Mouse (Mus musculus) limb, embryonic 13.5 days (tissue): ENCODE measurements around the gene Apol7a. TPM values are rescaled to one million over a fixed set of nuclear protein-coding genes. Genes with fewer than 3 reads are reported as not detected.
"Not testable (repeated sequence)": the region's sequence is repeated elsewhere in the genome, so short reads cannot be mapped to it uniquely, and the experiment has no call there.

Experiments
- ATAC-seq: fragments of 200-750 bp; cut with Nextera tagmentation; 2 replicates; pipeline ENCODE4 v1.8.0; 2017; ENCODE audit warnings: low read depth, moderate number of reproducible peaks, moderate TSS enrichment; ENCODE audit not compliant: low FRiP score
- H3K27ac ChIP-seq: fragments of 300-500 bp; sonication (generic); 2 replicates; pipeline ENCODE4 v1.5.1; 2015; ENCODE audit warnings: inconsistent platforms, mild to moderate bottlenecking, moderate library complexity
- H3K27me3 ChIP-seq: fragments of 300-500 bp; sonication (generic); 2 replicates; pipeline ENCODE4 v1.6.1; 2015; ENCODE audit warnings: mild to moderate bottlenecking, inconsistent platforms
- H3K36me3 ChIP-seq: fragments of 300-500 bp; sonication (generic); 2 replicates; pipeline ENCODE4 v1.6.1; 2015; ENCODE audit warnings: inconsistent platforms, mild to moderate bottlenecking, moderate library complexity
- H3K4me1 ChIP-seq: fragments of 300-500 bp; sonication (generic); 2 replicates; pipeline ENCODE4 v1.6.1; 2015; ENCODE audit warnings: inconsistent platforms
- H3K4me2 ChIP-seq: fragments of 300-500 bp; sonication (generic); replicated peaks from 2 replicates; pipeline ENCODE4 v1.6.1; 2015; ENCODE audit warnings: inconsistent platforms, mild to moderate bottlenecking, moderate library complexity
- H3K4me3 ChIP-seq: fragments of 300-500 bp; sonication (generic); 2 replicates; pipeline ENCODE4 v1.5.1; 2015; ENCODE audit warnings: moderate library complexity, mild to moderate bottlenecking, inconsistent platforms
- H3K9ac ChIP-seq: fragments of 300-500 bp; sonication (generic); 2 replicates; pipeline ENCODE4 v1.6.1; 2015; ENCODE audit warnings: mild to moderate bottlenecking, inconsistent platforms
- H3K9me3 ChIP-seq: fragments of 300-500 bp; sonication (generic); 2 replicates; pipeline ENCODE4 v1.6.1; 2016; ENCODE audit warnings: inconsistent platforms
- WGBS: fragments of 180-500 bp; shearing (Covaris S2); methylation state at CpG from one replicate; pipeline ENCODE4 v1.1.7; 2015; 5-methylcytosine and 5-hydroxymethylcytosine counted together
- polyA plus RNA-seq: library from polyadenylated mRNA; unstranded; fragments of >200 nt; fragmentation: Nextera tagmentation; extraction: Ambion mirVana; gene quantifications from 2 replicates; pipeline ENCODE4 v1.2.1, GENCODE M21; 2015

The Apol7a gene
- polyA plus RNA-seq, 1 experiment from 2014 or later = not detected

DNA sequence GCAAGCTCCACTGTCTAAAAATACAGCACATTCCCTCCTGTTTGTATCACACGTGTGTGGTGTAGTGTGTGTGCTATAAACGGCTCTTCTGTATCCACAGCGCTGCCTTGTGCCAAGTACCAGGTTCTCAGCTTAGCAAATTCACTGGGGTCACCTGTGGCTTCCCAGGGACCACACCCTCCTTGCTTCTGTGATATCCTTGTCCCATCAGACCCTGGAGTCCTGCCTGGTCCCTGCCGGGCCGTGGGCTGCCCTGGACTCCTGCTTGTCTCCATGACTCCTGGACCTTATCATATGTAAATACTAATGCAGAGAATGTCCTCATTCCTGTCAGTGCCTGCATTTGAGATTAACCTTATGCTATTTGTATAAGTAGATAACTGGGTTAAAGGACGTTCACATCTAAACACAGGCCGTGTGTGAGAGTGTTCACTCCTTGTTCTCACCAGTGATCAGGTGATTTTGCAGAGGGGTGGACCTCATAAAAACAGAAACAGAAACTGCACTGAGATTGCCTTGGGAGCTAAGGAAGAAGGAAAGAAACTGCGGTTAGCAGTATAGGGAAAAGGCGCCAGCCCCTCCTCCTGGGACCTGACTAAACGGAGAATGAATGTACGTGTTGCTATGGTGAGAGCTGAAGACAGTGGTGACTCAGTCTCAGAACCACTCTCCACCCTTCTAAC is 1.3 kb downstream of the Apol7a start:
- not testable (repeated sequence) for H3K9me3 ChIP-seq, H3K4me2 ChIP-seq, H3K4me3 ChIP-seq, H3K27me3 ChIP-seq, H3K4me1 ChIP-seq, H3K27ac ChIP-seq, ATAC-seq, H3K36me3 ChIP-seq, H3K9ac ChIP-seq
- 76% methylated on average over 11 of the region's 11 CpGs for WGBS

DNA sequence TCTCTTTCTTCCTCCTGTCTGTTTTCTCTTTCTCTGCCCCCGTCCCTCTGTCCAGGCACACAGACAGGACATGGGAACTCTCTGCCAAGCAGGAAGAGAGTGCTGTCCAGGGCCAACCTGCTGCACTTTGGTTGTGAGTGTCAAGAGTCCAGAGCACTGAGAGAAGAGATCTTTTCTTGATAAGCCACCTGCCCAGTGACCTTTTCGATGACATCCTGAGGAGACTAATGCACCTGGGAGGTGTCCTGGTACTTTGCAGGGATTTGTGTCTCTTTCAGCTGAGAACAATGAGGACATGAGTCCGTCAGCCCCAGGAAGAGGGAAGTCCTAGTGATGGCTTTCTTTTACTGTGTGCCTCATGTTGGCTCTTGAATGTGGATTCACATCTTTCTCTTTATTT is 5.1 kb downstream of the Apol7a start:
- H3K4me1 ChIP-seq, H3K36me3 ChIP-seq, H3K27me3 ChIP-seq, ATAC-seq, H3K9me3 ChIP-seq, H3K27ac ChIP-seq, H3K9ac ChIP-seq, H3K4me3 ChIP-seq, H3K4me2 ChIP-seq: not testable (repeated sequence)
- WGBS = 75% methylated on average over 3 of the region's 3 CpGs

DNA sequence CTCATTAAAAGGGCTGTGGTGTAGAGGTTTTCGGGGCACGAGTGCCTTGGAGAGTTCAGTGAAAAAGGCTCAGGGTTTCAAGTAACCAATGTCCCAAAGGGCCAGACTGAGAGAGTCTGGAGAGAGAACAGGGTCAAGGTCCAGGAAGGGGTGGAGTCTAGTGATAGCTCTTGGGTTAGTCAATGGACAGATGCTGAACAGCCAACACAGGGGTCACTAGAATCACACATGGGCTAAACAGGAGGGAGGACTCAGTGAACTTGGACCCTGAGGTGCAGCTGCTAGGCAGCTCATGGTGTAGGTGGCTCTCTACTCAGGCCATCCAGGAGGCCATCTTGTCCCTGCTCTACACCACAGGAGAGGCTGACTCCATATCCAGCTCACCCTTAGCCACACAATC is 11.4 kb downstream of the Apol7a start:
- Histone ChIP-seq H3K27ac (no peak overlapping the region), H3K4me2 (no peak overlapping the region), H3K27me3 (no peaks in the 10 kb centered on the region), H3K36me3 (no peaks in the 10 kb centered on the region), H3K9ac (no peak overlapping the region), H3K4me3 (no peak overlapping the region), H3K9me3 (no peaks in the 10 kb centered on the region), H3K4me1 (no peaks in the 10 kb centered on the region)
- no peak for ATAC-seq
- WGBS = 72% methylated on average over 2 of the region's 2 CpGs

DNA sequence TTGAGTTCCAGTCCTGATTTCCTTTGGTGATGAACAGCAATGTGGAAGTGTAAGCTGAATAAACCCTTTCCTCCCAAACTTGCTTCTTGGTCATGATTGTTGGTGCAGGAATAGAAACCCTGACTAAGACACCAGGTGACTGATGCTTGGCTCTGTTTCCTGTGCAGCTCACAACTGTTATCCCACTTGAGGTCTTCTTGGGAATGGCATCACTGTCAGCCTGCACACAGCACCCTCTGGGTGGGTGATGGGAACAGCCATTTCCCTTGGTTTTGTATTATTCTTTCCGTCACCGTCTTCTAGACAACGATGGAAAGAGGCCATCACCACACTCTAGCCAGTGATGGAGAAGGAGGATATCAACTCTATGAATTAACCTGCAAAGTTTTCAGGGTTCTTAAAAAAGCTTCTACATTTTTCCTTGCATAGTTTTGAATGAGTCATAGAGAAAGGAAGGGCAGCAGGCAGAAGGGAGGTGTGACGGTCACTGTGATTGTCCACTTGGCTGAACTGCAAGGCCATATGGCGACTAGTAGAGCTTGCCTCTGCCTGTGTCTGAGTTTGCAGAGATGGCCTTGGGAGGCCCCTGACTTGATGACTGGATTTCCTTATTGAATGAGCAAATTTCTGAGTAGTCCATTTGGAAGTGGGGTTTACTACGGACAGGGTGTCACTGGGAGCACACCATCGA is 14.4 kb downstream of the Apol7a start:
- Histone ChIP-seq H3K9me3 (no peaks in the 10 kb centered on the region), H3K27ac (no peak overlapping the region), H3K4me2 (no peak overlapping the region), H3K27me3 (no peaks in the 10 kb centered on the region), H3K4me1 (0 out of 2 replicates have a peak, but pooled peaks cover 4% of the 10 kb centered on the region), H3K36me3 (no peaks in the 10 kb centered on the region), H3K9ac (no peak overlapping the region), H3K4me3 (no peak overlapping the region)
- no peak for ATAC-seq
- 90% methylated on average over 7 of the region's 7 CpGs for WGBS

DNA sequence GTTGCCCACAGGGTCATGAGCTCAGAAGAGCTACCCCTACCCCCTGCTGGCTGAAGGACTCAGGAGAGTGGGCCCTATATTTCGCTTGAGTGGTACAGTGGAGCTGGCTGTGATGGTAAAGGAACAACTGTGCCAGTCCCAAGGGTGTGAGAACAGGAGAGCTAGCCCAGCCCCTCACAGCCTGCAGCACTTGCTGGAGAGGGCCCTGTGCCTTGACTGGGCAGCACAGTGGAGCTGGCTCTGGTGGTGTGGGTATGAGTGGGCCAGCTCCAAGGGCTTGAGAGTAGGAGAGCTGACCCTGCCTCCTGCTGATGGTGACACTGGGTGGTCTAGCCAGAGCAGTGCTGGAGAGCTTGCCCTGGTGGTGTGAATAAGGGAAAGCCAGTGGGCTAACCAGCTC is 16.0 kb downstream of the Apol7a start:
- no peaks in the 10 kb centered on the region for H3K36me3 ChIP-seq
- H3K27ac ChIP-seq = no peak overlapping the region
- H3K4me3 ChIP-seq = no peak overlapping the region
- 61% methylated on average over 1 of the region's 1 CpGs for WGBS
- H3K27me3 ChIP-seq = no peaks in the 10 kb centered on the region
- no peak for ATAC-seq
- H3K9me3 ChIP-seq = no peaks in the 10 kb centered on the region
- H3K9ac ChIP-seq = no peak overlapping the region
- 0 out of 2 replicates have a peak, but pooled peaks cover 4% of the 10 kb centered on the region for H3K4me1 ChIP-seq
- H3K4me2 ChIP-seq = no peak overlapping the region

DNA sequence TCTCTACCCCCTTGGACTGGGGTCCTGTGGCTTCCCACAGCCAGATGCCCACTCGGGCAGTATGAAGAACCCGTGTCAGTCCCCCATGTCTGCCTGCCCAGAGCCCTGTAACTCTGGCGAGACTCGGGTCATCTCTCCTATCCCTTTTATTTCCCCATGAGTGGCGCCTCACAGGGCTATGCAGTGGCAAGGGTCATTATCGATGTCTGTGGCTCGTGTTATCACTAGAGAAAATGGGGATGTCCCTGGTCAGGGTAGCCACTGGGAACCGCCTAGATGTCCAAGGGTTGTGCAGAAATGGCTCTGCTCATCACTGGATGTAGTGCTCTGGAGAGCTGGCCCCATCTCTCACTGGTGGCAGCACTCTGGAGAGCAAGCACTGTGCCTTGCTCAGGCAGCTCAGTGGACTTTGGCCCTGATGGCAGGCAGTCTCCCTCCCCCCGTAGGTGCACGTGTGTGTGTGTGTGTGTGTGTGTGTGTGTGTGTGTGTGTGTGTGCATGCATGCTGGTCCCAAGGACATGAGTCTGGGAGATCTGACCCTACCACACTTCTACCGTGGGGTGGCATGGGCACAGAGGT is 16.5 kb downstream of the Apol7a start:
- ATAC-seq = no peak
- 81% methylated on average over 11 of the region's 11 CpGs for WGBS

DNA sequence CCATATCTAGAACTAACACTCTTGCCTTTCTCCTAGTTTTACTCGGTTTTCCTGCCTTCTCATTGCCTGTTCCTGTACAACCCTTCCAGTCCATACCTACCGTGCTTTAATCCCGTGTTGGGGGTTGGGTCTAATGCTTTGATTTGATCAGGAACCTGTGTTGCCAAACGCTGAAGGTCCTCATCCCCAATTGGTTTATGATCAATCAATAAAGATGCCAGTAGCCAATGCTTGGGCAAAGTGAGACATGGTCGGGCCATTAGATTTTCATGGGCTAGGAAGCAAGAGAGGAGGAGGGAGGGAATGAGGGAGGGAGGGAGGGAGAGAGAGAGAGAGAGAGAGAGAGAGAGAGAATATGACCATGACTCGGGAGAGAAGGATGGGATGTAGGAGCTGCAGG is 17.4 kb downstream of the Apol7a start:
- WGBS = 75% methylated on average over 6 of the region's 6 CpGs
- Histone ChIP-seq H3K9me3 (no peaks in the 10 kb centered on the region), H3K4me1 (0 out of 2 replicates have a peak, but pooled peaks cover 4% of the 10 kb centered on the region), H3K4me2 (no peak overlapping the region), H3K4me3 (no peak overlapping the region), H3K36me3 (no peaks in the 10 kb centered on the region), H3K9ac (no peak overlapping the region), H3K27ac (no peak overlapping the region), H3K27me3 (no peaks in the 10 kb centered on the region)
- ATAC-seq = no peak

More for the DNA sequence above, 16.5 kb downstream of the Apol7a start:
- no peak overlapping the region for H3K4me3 ChIP-seq
- H3K4me2 ChIP-seq = no peak overlapping the region
- no peaks in the 10 kb centered on the region for H3K9me3 ChIP-seq
- H3K27ac ChIP-seq = no peak overlapping the region
- H3K36me3 ChIP-seq = no peaks in the 10 kb centered on the region
- H3K27me3 ChIP-seq = no peaks in the 10 kb centered on the region
- H3K9ac ChIP-seq = no peak overlapping the region
- H3K4me1 ChIP-seq = 0 out of 2 replicates have a peak, but pooled peaks cover 4% of the 10 kb centered on the region

DNA sequence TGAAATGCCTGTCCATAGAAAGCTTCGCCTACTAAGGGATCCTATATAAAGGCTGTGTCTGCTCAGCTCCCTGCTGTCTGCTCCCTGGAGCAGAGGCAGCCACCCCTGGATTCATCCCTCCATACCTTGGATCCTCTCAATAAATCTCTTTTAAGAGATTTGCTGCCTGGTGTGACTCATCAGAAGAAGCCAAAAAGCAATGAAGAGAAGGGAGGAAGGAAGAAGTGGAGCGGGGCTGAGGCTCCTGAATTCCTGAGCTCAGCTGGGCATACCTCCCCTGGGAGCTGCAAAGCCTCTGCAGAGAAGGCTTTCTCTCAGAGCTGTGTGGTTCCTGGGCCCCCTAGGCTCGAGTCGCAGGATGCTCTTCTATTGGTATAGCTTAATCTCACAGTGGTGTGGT is 19.0 kb downstream of the Apol7a start:
- H3K27me3 ChIP-seq = no peaks in the 10 kb centered on the region
- H3K9me3 ChIP-seq = no peaks in the 10 kb centered on the region
- no peak overlapping the region for H3K27ac ChIP-seq
- H3K4me2 ChIP-seq = no peak overlapping the region
- 0 out of 2 replicates have a peak, but pooled peaks cover 4% of the 10 kb centered on the region for H3K4me1 ChIP-seq
- no peak overlapping the region for H3K9ac ChIP-seq
- 47% methylated on average over 4 of the region's 4 CpGs for WGBS
- no peak for ATAC-seq
- no peak overlapping the region for H3K4me3 ChIP-seq
- H3K36me3 ChIP-seq = no peaks in the 10 kb centered on the region

DNA sequence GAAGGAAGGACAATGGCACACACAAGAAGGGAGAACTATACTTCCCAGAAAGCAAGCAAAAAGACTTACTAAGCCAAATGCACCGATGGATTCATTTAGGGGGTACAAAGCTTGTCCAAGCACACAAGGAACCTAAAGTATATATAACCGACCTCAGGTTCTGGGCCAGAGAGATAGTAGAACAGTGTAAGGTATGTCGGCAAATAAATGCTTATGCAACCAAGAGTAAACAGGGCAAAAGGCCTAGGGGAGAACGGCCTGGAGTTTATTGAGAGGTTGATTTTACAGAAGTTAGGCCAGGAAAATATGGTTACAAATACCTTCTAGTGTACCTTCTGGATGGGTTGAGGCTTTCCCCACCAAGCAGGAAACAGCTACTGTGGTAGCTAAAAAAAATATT is 21.5 kb downstream of the Apol7a start:
- no peak overlapping the region for H3K4me3 ChIP-seq
- ATAC-seq = no peak
- WGBS = 91% methylated on average over 4 of the region's 4 CpGs
- no peak overlapping the region for H3K4me2 ChIP-seq
- 0 out of 2 replicates have a peak, but pooled peaks cover 4% of the 10 kb centered on the region for H3K4me1 ChIP-seq
- no peaks in the 10 kb centered on the region for H3K27me3 ChIP-seq
- H3K9ac ChIP-seq = no peak overlapping the region
- H3K36me3 ChIP-seq = no peaks in the 10 kb centered on the region
- no peaks in the 10 kb centered on the region for H3K9me3 ChIP-seq
- no peak overlapping the region for H3K27ac ChIP-seq

DNA sequence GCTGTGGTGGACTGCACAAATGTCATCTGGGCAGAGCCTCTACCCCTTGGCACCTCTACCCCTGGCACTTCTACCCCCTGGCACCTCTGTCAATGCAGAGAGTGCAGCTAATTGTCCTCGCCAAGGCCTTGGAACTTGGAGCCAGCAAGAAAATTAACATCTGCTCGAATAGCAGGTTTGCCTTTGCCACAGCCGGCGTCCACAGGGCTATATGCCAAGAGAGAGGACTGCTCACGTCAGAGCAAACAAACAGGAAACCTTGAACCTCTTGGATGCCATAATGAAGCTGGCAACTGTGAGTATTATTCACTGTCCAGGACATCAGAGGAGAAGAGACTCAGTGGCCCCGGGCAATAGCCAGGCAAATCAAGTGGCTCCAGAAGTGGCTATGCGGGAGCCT is 22.0 kb downstream of the Apol7a start:
- Histone ChIP-seq H3K9me3 (no peaks in the 10 kb centered on the region), H3K4me2 (no peak overlapping the region), H3K27ac (no peak overlapping the region), H3K9ac (no peak overlapping the region), H3K27me3 (no peaks in the 10 kb centered on the region), H3K4me1 (0 out of 2 replicates have a peak, but pooled peaks cover 4% of the 10 kb centered on the region), H3K4me3 (no peak overlapping the region), H3K36me3 (no peaks in the 10 kb centered on the region)
- WGBS = 83% methylated on average over 7 of the region's 7 CpGs
- ATAC-seq = no peak

DNA sequence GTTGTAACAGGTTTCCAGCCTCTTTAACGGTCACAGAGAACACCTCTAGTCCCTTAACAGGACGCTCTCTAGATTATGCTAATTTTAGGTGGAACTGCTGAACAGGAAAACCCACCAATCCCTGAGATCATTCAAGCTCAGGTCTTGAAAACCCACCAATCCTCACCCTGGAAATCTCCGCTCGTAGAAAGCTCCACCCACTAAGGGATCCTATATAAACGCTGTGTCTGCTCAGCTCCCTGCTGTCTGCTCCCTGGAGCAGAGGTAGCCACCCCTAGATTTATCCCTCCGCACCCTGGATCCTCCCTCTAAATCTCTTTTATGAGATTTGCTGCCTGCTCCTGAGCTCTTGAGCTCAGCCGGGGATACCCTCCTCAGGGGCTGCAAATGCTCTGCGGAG is 28.3 kb downstream of the Apol7a start:
- ATAC-seq = no peak

DNA sequence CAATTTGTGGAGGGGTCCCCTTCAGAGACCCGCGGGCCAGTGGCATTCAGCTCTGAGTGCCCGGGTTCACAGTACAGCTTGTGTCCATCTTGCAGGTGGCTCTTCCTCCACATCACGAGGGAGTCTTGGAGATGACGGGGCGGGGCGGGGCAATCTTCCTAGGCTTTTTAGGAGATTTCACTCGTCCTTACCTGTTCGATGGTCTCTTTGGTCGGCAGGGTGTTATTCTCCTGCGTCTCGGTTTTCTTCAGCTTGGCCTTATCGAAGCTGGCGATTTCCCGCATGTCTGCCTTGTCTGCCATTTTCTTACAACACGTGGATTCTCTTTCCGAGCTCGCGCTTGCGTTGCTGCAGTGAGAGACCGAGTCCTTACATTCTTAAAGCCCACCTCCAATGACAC is 28.9 kb downstream of the Apol7a start:
- no peak overlapping the region for H3K9ac ChIP-seq
- no peak overlapping the region for H3K27ac ChIP-seq
- no peaks in the 10 kb centered on the region for H3K27me3 ChIP-seq
- H3K4me3 ChIP-seq = no peak overlapping the region
- ATAC-seq = no peak
- no peaks in the 10 kb centered on the region for H3K36me3 ChIP-seq
- H3K4me1 ChIP-seq = peaks cover 33% of the 10 kb centered on the region
- no peaks in the 10 kb centered on the region for H3K9me3 ChIP-seq
- no peak overlapping the region for H3K4me2 ChIP-seq
- WGBS = 93% methylated on average over 21 of the region's 21 CpGs

More for the DNA sequence above, 28.3 kb downstream of the Apol7a start:
- no peaks in the 10 kb centered on the region for H3K9me3 ChIP-seq
- H3K4me1 ChIP-seq = peaks cover 27% of the 10 kb centered on the region
- no peaks in the 10 kb centered on the region for H3K36me3 ChIP-seq
- no peak overlapping the region for H3K4me2 ChIP-seq
- H3K27ac ChIP-seq = no peak overlapping the region
- H3K27me3 ChIP-seq = no peaks in the 10 kb centered on the region
- H3K4me3 ChIP-seq = no peak overlapping the region
- WGBS = 90% methylated on average over 8 of the region's 8 CpGs
- H3K9ac ChIP-seq = no peak overlapping the region
